Mouse (Mus musculus) liver, embryonic 15.5 days (tissue): ENCODE measurements at regions not wholly inside any gene's neighbourhood (a gene's known extent, or its start where the extent isn't known, plus 50 kb on each side); places are given as distances from the start of the nearest gene placed in this dataset.

Experiments
- ATAC-seq: fragments of 200-750 bp; cut with Nextera tagmentation; 2 replicates; pipeline ENCODE4 v1.8.0; 2017; ENCODE audit warnings: moderate number of reproducible peaks, mild to moderate bottlenecking, moderate library complexity; ENCODE audit not compliant: insufficient read depth
- H3K27ac ChIP-seq: fragments of 300-500 bp; sonication (generic); replicated peaks from 2 replicates; pipeline ENCODE4 v1.5.1; 2015; ENCODE audit warnings: mild to moderate bottlenecking, inconsistent platforms
- H3K27me3 ChIP-seq: fragments of 300-500 bp; sonication (generic); 2 replicates; pipeline ENCODE4 v1.6.1; 2015; ENCODE audit warnings: mild to moderate bottlenecking, inconsistent platforms
- H3K36me3 ChIP-seq: fragments of 300-500 bp; sonication (generic); replicated peaks from 2 replicates; pipeline ENCODE4 v1.6.1; 2015; ENCODE audit warnings: moderate library complexity, mild to moderate bottlenecking, inconsistent platforms
- H3K4me1 ChIP-seq: fragments of 300-500 bp; sonication (generic); replicated peaks from 2 replicates; pipeline ENCODE4 v1.6.1; 2015; ENCODE audit warnings: inconsistent platforms
- H3K4me2 ChIP-seq: fragments of 300-500 bp; sonication (generic); 2 replicates; pipeline ENCODE4 v1.6.1; 2015; ENCODE audit warnings: moderate library complexity, mild to moderate bottlenecking, inconsistent platforms
- H3K4me3 ChIP-seq: fragments of 300-500 bp; sonication (generic); replicated peaks from 2 replicates; pipeline ENCODE4 v1.5.1; 2015; ENCODE audit warnings: mild to moderate bottlenecking, inconsistent platforms
- H3K9ac ChIP-seq: fragments of 300-500 bp; sonication (generic); 2 replicates; pipeline ENCODE4 v1.6.1; 2015; ENCODE audit warnings: moderate library complexity, mild to moderate bottlenecking, inconsistent platforms
- H3K9me3 ChIP-seq: fragments of 300-500 bp; sonication (generic); replicated peaks from 2 replicates; pipeline ENCODE4 v1.6.1; 2016; ENCODE audit warnings: inconsistent platforms
- WGBS: fragments of 180-500 bp; shearing (Covaris S2); methylation state at CpG from one replicate; pipeline ENCODE4 v1.1.7; 2015; ENCODE audit warnings: mixed read lengths; ENCODE audit not compliant: insufficient replicate concordance; 5-methylcytosine and 5-hydroxymethylcytosine counted together

DNA sequence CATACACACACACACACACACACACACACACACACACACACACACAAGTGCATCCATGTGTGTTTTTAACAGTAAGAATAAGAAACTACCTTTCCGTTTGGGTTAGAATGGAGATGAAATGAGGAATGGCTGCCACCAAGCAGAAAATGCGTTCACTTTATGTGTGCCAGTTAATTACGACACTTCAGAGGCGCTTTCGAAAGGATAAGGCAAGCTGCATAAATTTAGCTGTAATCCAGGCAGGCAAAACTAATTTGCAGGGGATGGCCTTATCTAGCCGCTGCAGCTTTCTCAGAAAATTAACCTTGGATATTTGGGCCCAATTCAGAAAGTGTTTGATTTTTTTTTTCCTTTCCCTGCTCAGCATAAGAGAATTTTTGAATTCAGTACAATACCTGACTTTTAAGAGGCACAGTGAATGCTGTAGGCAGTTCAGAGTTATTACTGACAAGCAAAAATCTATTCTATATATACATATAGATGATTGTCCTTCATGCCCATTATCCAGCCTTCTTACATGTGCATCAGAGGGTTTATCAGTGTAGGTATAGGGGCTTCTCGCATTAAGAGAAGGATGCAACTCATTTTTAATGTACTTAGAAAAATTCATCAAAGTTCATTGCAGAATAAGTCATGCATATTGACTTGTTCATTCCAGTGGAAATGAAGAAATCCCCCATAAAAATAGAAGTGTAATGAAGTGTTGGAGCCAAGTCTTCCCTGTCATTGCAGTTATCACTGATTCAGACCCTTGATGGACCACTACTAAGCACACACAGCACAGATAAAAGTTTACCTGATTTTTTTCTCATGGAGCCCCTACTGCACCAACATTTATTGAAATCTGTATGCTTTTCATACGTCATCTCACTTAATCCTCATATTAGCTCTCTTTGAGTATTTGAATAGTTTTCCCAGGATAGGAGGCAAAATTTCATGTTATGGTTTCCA is 372.1 kb downstream of the Ndufa4 start:
- Histone ChIP-seq H3K36me3 (no peaks in the 10 kb centered on the region), H3K4me3 (no peak overlapping the region), H3K9ac (no peak overlapping the region), H3K9me3 (no peaks in the 10 kb centered on the region), H3K4me1 (no peaks in the 10 kb centered on the region), H3K27ac (no peak overlapping the region), H3K4me2 (no peak overlapping the region), H3K27me3 (no peaks in the 10 kb centered on the region)
- no peak for ATAC-seq
- 57% methylated on average over 8 of the region's 8 CpGs for WGBS

DNA sequence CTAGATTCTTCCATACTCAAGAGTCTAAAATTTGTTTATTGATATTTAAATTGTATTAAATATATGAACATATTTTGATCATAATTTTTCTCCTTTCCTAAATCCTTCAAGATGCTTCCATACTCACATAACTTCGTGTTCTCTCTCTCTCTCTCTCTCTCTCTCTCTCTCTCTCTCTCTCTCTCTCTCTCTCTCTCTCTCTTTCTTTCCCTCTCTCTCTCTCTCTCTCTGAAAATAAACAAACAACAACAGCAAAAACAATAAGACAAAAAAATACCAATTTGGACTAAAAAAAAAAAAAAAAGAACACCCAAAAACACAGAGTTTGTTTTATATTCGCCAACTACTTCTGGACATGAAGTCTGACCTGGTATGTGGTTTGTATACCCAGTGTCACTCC is 404.2 kb downstream of the Ndufa4 start:
- H3K4me2 ChIP-seq, result no peak overlapping the region
- no peak overlapping the region for H3K9ac ChIP-seq
- no peak overlapping the region for H3K4me3 ChIP-seq
- no peaks in the 10 kb centered on the region for H3K27me3 ChIP-seq
- WGBS, result 54% methylated on average over 2 of the region's 2 CpGs
- no peak for ATAC-seq
- H3K36me3 ChIP-seq, result no peaks in the 10 kb centered on the region
- H3K4me1 ChIP-seq, result no peaks in the 10 kb centered on the region
- no peaks in the 10 kb centered on the region for H3K9me3 ChIP-seq
- no peak overlapping the region for H3K27ac ChIP-seq

DNA sequence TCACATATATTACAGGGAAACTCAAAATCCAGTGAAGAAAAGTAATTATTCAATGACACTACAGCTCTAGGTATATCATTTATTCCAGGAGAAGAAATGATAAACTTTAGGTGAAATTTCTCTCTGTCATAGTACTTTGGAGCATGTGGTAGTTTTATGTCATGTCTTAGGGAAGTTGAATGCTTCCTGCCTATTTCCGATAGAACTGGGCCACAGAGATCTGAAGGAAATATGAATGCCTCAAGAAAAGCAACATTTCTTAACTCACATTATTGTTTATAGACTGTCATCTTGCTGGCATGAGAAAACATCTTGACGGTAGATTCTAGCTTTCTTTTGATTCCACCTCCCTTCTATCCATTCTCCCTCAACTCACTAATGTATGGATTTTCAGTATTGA is 412.9 kb downstream of the Ndufa4 start:
- no peaks in the 10 kb centered on the region for H3K4me1 ChIP-seq
- no peak overlapping the region for H3K9ac ChIP-seq
- no peaks in the 10 kb centered on the region for H3K9me3 ChIP-seq
- ATAC-seq, result no peak
- H3K4me2 ChIP-seq, result no peak overlapping the region
- H3K4me3 ChIP-seq, result no peak overlapping the region
- WGBS, result 38% methylated on average over 2 of the region's 2 CpGs
- H3K36me3 ChIP-seq, result no peaks in the 10 kb centered on the region
- no peak overlapping the region for H3K27ac ChIP-seq
- no peaks in the 10 kb centered on the region for H3K27me3 ChIP-seq

DNA sequence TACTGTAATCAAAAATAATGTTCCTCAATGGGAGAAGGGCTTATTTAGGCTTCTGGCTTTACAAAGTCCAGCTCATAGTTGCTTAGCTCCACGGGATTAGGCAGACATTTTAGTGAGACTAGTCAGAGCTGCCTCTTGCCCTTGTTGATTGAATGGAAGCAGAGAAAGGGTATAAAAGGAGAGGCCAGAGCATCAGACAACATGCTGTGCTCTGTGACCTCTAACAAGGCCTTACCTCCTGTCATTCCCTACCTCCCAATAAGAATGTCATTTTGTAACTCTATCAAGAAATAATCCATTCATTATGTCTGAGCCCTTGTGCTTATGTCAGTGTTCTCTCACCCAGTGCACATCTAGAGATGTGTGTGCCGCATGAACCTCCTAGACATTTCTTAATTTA is 430.3 kb downstream of the Ndufa4 start:
- H3K27ac ChIP-seq, result no peak overlapping the region
- H3K9me3 ChIP-seq, result no peaks in the 10 kb centered on the region
- H3K9ac ChIP-seq, result no peak overlapping the region
- ATAC-seq, result no peak
- 48% methylated on average over 2 of the region's 2 CpGs for WGBS
- H3K4me3 ChIP-seq, result no peak overlapping the region
- no peaks in the 10 kb centered on the region for H3K27me3 ChIP-seq
- H3K4me1 ChIP-seq, result no peaks in the 10 kb centered on the region
- H3K4me2 ChIP-seq, result no peak overlapping the region
- H3K36me3 ChIP-seq, result no peaks in the 10 kb centered on the region
